Mouse (Mus musculus): ENCODE data around the gene Mkrn2.

Mkrn2 gene

GRCm38 (mm10) chr6:115601715-115602523 lies at the start of gene Mkrn2:
TSS of gene Mkrn2 (plus strand) at chr6:115601902.
- DNase-seq (ENCODE audit: low read depth, low spot score): peak; percentile 78

GRCm38 (mm10) chr6:115555485-115555884 lies 46.2 kb upstream of the Mkrn2 start:
- DNase-seq (ENCODE audit: low read depth, low spot score): no peak

- no peak for DNase-seq (ENCODE audit: low read depth, low spot score)
Measured at GRCm38 (mm10) chr6:115558176-115558575, 43.5 kb upstream of the Mkrn2 start.

- DNase-seq (ENCODE audit: low read depth, low spot score): no peak
Measured at GRCm38 (mm10) chr6:115559651-115560632, 41.8 kb upstream of the Mkrn2 start.

- peak; percentile 23 for DNase-seq (ENCODE audit: low read depth, low spot score)
Measured at GRCm38 (mm10) chr6:115565479-115566045, 36.1 kb upstream of the Mkrn2 start.

- no peak for DNase-seq (ENCODE audit: low read depth, low spot score)
Measured at GRCm38 (mm10) chr6:115574171-115574570, 27.5 kb upstream of the Mkrn2 start.

GRCm38 (mm10) chr6:115577407-115577806 lies 24.3 kb upstream of the Mkrn2 start:
- no peak for DNase-seq (ENCODE audit: low read depth, low spot score)

GRCm38 (mm10) chr6:115577941-115578340 lies 23.8 kb upstream of the Mkrn2 start:
- DNase-seq (ENCODE audit: low read depth, low spot score): no peak

- DNase-seq (ENCODE audit: low read depth, low spot score): no peak
Measured at GRCm38 (mm10) chr6:115580810-115581209, 20.9 kb upstream of the Mkrn2 start.

GRCm38 (mm10) chr6:115582328-115583115 lies 19.2 kb upstream of the Mkrn2 start:
- DNase-seq (ENCODE audit: low read depth, low spot score): no peak

- no peak for DNase-seq (ENCODE audit: low read depth, low spot score)
Measured at GRCm38 (mm10) chr6:115583430-115584125, 18.1 kb upstream of the Mkrn2 start.

GRCm38 (mm10) chr6:115584176-115584575 lies 17.5 kb upstream of the Mkrn2 start:
- no peak for DNase-seq (ENCODE audit: low read depth, low spot score)

- peak; percentile 85 for DNase-seq (ENCODE audit: low read depth, low spot score)
Measured at GRCm38 (mm10) chr6:115586321-115586720, 15.4 kb upstream of the Mkrn2 start.

GRCm38 (mm10) chr6:115591692-115592359 lies 9.9 kb upstream of the Mkrn2 start:
- DNase-seq (ENCODE audit: low read depth, low spot score): no peak

- DNase-seq (ENCODE audit: low read depth, low spot score): no peak
Measured at GRCm38 (mm10) chr6:115592458-115592857, 9.2 kb upstream of the Mkrn2 start, which contains the start of gene Mkrn2os. TSS of gene Mkrn2os (minus strand) at chr6:115592576.

- DNase-seq (ENCODE audit: low read depth, low spot score): no peak
Measured at GRCm38 (mm10) chr6:115593252-115593651, 8.4 kb upstream of the Mkrn2 start.

- DNase-seq (ENCODE audit: low read depth, low spot score): no peak
Measured at GRCm38 (mm10) chr6:115594463-115594862, 7.2 kb upstream of the Mkrn2 start.

GRCm38 (mm10) chr6:115595667-115596066 lies 6.0 kb upstream of the Mkrn2 start:
- DNase-seq (ENCODE audit: low read depth, low spot score): no peak

- no peak for DNase-seq (ENCODE audit: low read depth, low spot score)
Measured at GRCm38 (mm10) chr6:115601322-115601714, 384 bp upstream of the Mkrn2 start.

- DNase-seq (ENCODE audit: low read depth, low spot score): no peak
Measured at GRCm38 (mm10) chr6:115606461-115606860, 4.8 kb downstream of the Mkrn2 start.
